Mouse (Mus musculus) liver, embryonic 13.5 days (tissue): ENCODE results near the gene Zfp3. TPM values are rescaled to one million over a fixed set of nuclear protein-coding genes. Genes with fewer than 3 reads are reported as not detected.

Source experiments
- ATAC-seq: fragments of 200-750 bp; cut with Nextera tagmentation; 2 replicates; pipeline ENCODE4 v1.8.0; 2017; ENCODE audit warnings: low read depth, mild to moderate bottlenecking, moderate number of reproducible peaks, moderate library complexity
- DNase-seq: peaks from one replicate; pipeline ENCODE4 v3.0.0; 2022
- H3K27ac ChIP-seq: fragments of 300-500 bp; sonication (generic); 2 replicates; pipeline ENCODE4 v1.5.1; 2015; ENCODE audit warnings: moderate library complexity, mild to moderate bottlenecking, inconsistent platforms
- H3K27me3 ChIP-seq: fragments of 300-500 bp; sonication (generic); 2 replicates; pipeline ENCODE4 v1.6.1; 2015; ENCODE audit warnings: mild to moderate bottlenecking, inconsistent platforms
- H3K36me3 ChIP-seq: fragments of 300-500 bp; sonication (generic); 2 replicates; pipeline ENCODE4 v1.6.1; 2015; ENCODE audit warnings: mild to moderate bottlenecking, inconsistent platforms
- H3K4me1 ChIP-seq: fragments of 300-500 bp; sonication (generic); replicated peaks from 2 replicates; pipeline ENCODE4 v1.6.1; 2015; ENCODE audit warnings: inconsistent platforms
- H3K4me2 ChIP-seq: fragments of 300-500 bp; sonication (generic); 2 replicates; pipeline ENCODE4 v1.6.1; 2015; ENCODE audit warnings: inconsistent platforms, mild to moderate bottlenecking, moderate library complexity
- H3K4me3 ChIP-seq: fragments of 300-500 bp; sonication (generic); replicated peaks from 2 replicates; pipeline ENCODE4 v1.5.1; 2015; ENCODE audit warnings: mild to moderate bottlenecking, inconsistent platforms
- H3K9ac ChIP-seq: fragments of 300-500 bp; sonication (generic); 2 replicates; pipeline ENCODE4 v1.6.1; 2015; ENCODE audit warnings: mild to moderate bottlenecking, inconsistent platforms
- H3K9me3 ChIP-seq: fragments of 300-500 bp; sonication (generic); replicated peaks from 2 replicates; pipeline ENCODE4 v1.6.1; 2016; ENCODE audit warnings: inconsistent platforms
- WGBS: fragments of 180-500 bp; shearing (Covaris S2); methylation state at CpG from one replicate; pipeline ENCODE4 v1.1.7; 2015; ENCODE audit not compliant: insufficient replicate concordance; 5-methylcytosine and 5-hydroxymethylcytosine counted together
- polyA plus RNA-seq: library from polyadenylated mRNA; unstranded; fragments of >200 nt; fragmentation: Nextera tagmentation; extraction: Ambion mirVana; gene quantifications from 2 replicates; pipeline ENCODE4 v1.2.1, GENCODE M21; 2015

Zfp3 gene
- polyA plus RNA-seq, 1 experiment from 2014 or later: 1.2 TPM

DNA sequence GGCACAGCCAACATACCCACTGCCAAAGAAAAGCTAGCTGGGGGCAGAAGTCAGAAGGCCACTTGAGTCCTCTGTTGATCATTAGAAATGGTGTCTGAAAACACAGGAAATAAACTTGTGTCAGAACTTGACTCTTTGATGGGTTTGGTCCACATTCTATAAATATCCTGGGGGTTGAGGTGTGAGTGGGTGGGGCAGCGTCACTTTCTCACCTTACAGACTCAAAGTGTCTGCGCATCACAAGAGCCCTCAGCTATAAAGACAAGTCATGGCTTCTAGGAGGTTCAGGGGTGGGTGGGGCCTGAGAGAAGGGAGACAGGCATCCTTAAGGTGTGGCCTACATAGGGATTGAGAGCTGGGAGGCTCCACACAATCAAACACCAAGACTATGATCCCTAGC, 26.4 kb downstream of the Zfp3 start:
- 77% methylated on average over 2 of the region's 2 CpGs for WGBS
- DNase-seq: no peak
- Histone ChIP-seq H3K4me2 (no peak overlapping the region), H3K9me3 (no peaks in the 10 kb centered on the region), H3K27ac (no peak overlapping the region), H3K4me3 (no peak overlapping the region), H3K27me3 (no peaks in the 10 kb centered on the region), H3K9ac (no peak overlapping the region), H3K4me1 (no peaks in the 10 kb centered on the region), H3K36me3 (no peaks in the 10 kb centered on the region)
- no peak for ATAC-seq

DNA sequence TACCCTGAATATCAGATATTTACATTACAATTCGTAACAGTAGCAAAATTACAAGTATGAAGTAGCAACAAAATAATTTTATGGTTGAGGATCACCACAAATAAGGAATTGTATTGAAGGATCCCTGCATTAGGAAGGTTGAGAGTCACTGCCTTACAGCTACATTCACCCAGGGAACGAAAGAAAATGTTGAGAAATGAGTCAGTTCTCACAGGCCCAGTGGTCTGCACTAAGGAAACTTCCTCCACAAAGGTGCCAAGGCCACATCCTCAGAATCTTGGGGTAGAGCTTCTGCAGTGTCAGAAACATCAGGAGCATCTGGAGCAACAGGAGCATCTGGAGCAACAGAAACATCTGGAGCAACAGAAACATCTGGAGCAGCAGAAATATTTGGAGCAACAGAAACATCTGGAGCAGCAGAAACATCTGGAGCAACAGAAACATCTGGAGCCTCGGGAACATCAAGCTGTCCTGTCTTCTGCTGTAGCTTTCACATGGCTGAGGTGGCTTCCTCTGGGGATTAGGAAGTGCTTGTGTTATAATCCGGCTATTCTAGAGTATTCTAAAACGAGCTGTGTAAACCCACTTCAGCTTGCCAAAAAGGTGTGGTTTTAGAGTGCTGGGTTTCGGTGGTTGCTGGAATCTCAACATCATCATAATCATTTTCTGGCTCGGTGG, 27.0 kb downstream of the Zfp3 start:
- Histone ChIP-seq H3K4me1 (no peaks in the 10 kb centered on the region), H3K9ac (no peak overlapping the region), H3K4me3 (no peak overlapping the region), H3K27me3 (no peaks in the 10 kb centered on the region), H3K36me3 (no peaks in the 10 kb centered on the region), H3K9me3 (no peaks in the 10 kb centered on the region), H3K27ac (no peak overlapping the region), H3K4me2 (no peak overlapping the region)
- WGBS: 42% methylated on average over 7 of the region's 7 CpGs
- DNase-seq (no peak), ATAC-seq (no peak)

DNA sequence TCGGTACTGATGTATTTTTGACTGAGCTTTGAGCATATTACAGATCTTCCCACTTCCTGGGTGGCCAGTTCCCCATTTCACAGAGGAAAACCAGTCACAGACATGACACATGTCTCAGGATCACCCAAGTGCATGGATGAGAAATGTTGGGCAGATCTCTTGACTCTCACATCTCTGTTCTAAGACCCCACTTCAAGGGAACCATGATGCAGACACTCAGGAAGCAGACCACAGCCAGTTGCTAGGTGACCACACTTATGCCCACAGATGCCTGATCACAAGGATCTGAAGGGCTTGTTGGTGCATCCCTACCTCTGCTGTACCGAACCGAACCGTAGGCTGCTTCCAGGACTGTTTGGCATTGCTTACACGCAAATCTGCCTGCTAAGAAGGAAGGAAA, 27.7 kb downstream of the Zfp3 start:
- H3K9me3 ChIP-seq: no peaks in the 10 kb centered on the region
- H3K9ac ChIP-seq: no peak overlapping the region
- DNase-seq (no peak), ATAC-seq (no peak)
- WGBS: 61% methylated on average over 5 of the region's 5 CpGs
- H3K27me3 ChIP-seq: no peaks in the 10 kb centered on the region
- H3K4me3 ChIP-seq: no peak overlapping the region
- H3K4me2 ChIP-seq: no peak overlapping the region
- no peak overlapping the region for H3K27ac ChIP-seq
- H3K36me3 ChIP-seq: no peaks in the 10 kb centered on the region
- no peaks in the 10 kb centered on the region for H3K4me1 ChIP-seq

DNA sequence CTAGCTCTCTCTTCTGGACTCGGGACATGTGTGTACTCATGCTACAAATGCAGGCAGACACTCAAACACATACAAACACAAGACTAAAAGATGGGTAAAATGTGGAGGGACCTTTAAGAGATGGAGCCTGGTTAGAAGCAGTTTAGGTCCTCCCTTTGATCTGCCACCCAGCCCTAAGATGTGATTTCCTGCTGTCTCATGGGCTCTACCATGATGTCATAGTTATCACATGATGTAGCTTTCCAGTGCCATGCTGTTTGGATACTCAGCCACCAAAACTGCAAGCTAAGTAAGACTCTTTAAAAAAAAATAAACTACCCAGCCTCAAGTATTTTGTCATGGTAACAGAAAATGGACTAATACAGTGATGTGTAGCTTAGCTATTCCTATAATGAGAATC, 28.4 kb downstream of the Zfp3 start:
- no peak overlapping the region for H3K9ac ChIP-seq
- H3K4me1 ChIP-seq: no peaks in the 10 kb centered on the region
- ATAC-seq (no peak), DNase-seq (no peak)
- no peak overlapping the region for H3K27ac ChIP-seq
- H3K36me3 ChIP-seq: no peaks in the 10 kb centered on the region
- H3K4me2 ChIP-seq: no peak overlapping the region
- no peaks in the 10 kb centered on the region for H3K9me3 ChIP-seq
- 74% methylated on average over 1 of the region's 1 CpGs for WGBS
- no peaks in the 10 kb centered on the region for H3K27me3 ChIP-seq
- no peak overlapping the region for H3K4me3 ChIP-seq

DNA sequence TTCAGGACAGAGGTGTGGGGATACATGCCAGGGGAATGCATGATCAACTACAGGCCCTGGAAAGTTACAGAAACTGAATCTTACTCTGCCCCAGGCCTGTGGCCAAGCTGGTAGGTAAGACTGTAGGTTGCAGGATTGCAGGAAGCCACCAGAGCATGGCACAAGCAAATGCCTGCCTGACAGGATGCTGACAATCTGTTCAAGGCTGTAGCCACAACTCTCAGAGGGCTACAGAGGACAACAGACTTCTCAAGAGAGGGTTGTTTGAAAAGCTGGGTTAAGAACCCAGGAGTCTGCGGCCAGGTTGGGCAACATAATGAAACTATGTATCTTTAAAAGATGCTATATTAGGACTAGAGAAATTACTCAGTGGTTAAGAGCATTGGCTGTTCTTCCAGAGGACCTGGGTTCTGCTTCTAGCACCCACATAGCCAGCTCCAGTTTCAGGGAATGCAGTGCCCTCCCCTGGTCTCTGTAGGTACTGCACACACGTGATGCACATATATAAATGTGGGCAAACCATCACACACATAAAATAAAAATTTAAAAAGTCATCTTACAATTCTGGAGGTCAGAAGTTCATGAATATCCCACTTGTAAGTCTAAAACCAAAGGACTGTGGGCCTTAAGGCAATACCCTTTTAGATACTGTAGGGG, 38.3 kb downstream of the Zfp3 start:
- Histone ChIP-seq H3K4me3 (no peak overlapping the region), H3K9me3 (no peaks in the 10 kb centered on the region), H3K27me3 (peaks cover 16% of the 10 kb centered on the region), H3K27ac (no peak overlapping the region), H3K4me2 (no peak overlapping the region), H3K4me1 (peaks cover 6% of the 10 kb centered on the region; the same call in 1 of the 2 replicates), H3K36me3 (no peaks in the 10 kb centered on the region), H3K9ac (no peak overlapping the region)
- ATAC-seq (no peak), DNase-seq (no peak)
- WGBS: 71% methylated on average over 2 of the region's 2 CpGs

DNA sequence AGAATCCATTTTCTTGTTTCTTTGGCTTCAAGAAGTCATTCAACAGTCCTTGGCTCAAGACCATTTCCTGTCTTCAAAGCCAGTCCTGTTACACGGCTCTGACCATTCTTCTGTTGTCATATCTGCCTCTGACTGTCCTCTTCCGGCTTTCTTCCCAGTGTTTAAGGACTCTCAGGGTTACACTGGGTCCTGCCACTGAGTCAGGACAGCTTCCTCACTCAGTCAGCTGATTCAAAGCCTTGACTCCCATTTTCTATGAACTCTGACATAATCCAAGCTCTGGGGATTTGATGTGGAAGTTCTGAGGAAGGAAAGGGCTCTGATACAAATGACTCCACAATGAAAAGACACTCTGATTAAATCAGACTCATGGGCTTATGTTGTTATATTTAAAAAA, 38.9 kb downstream of the Zfp3 start:
- H3K9me3 ChIP-seq: no peaks in the 10 kb centered on the region
- H3K9ac ChIP-seq: no peak overlapping the region
- WGBS: 37% methylated on average over 2 of the region's 2 CpGs
- peaks cover 6% of the 10 kb centered on the region; the same call in 1 of the 2 replicates for H3K4me1 ChIP-seq
- H3K4me2 ChIP-seq: no peak overlapping the region
- H3K4me3 ChIP-seq: no peak overlapping the region
- peaks cover 16% of the 10 kb centered on the region for H3K27me3 ChIP-seq
- DNase-seq (no peak), ATAC-seq (no peak)
- no peaks in the 10 kb centered on the region for H3K36me3 ChIP-seq
- no peak overlapping the region for H3K27ac ChIP-seq

DNA sequence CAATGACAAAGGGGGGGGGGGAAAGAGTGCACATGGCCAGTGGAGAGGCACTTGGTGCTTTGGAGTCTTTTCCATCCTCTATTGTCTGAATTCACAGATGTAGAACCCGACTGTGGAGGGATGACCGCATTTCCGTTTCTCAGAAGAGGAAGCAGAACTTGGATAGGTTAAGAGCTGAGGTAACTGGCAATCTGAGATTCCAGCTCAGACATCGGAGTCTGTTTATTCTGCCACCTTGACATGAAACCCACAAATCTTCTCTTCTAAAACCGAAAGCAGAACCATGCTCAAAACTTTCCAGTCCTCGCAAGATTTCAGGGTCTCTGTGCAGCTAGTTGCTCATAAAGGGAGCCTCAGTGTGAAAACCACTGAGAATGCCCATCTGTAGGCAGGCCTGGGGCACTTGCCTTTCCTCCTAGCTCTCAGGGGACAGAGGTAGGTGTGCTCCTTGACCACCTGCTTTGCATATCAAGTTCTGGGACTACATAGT, 39.7 kb downstream of the Zfp3 start:
- no peaks in the 10 kb centered on the region for H3K9me3 ChIP-seq
- no peaks in the 10 kb centered on the region for H3K36me3 ChIP-seq
- DNase-seq: no peak
- no peak overlapping the region for H3K4me2 ChIP-seq
- no peak overlapping the region for H3K4me3 ChIP-seq
- H3K27ac ChIP-seq: no peak overlapping the region
- H3K27me3 ChIP-seq: peaks cover 16% of the 10 kb centered on the region
- 18% methylated on average over 6 of the region's 6 CpGs for WGBS
- peaks cover 6% of the 10 kb centered on the region; the same call in 1 of the 2 replicates for H3K4me1 ChIP-seq
- no peak overlapping the region for H3K9ac ChIP-seq
- ATAC-seq: no peak

DNA sequence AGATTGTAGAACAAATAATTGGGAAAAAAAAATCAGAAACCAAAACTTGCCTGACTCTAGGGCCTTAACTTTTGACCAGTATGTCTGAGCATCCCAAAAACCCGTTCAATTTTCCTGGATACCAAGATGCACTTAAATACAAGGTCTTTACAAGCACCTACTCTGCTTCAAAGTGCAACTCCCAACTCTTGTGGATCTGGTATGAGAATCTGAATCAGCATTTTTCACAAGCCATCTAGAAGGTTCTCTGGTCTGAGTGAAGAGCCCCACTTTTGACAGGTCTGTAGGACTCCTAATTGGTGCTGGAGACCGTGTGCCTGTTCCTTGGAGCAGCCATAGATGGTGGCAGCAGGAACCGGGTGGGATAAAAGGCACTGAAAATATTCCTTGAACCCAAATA, 40.4 kb downstream of the Zfp3 start:
- Histone ChIP-seq H3K27ac (no peak overlapping the region), H3K4me2 (no peak overlapping the region), H3K27me3 (peaks cover 16% of the 10 kb centered on the region), H3K9me3 (no peaks in the 10 kb centered on the region), H3K4me3 (no peak overlapping the region), H3K9ac (no peak overlapping the region), H3K4me1 (peaks cover 6% of the 10 kb centered on the region; the same call in 1 of the 2 replicates), H3K36me3 (no peaks in the 10 kb centered on the region)
- no peak for DNase-seq
- no peak for ATAC-seq
- 55% methylated on average over 3 of the region's 3 CpGs for WGBS

DNA sequence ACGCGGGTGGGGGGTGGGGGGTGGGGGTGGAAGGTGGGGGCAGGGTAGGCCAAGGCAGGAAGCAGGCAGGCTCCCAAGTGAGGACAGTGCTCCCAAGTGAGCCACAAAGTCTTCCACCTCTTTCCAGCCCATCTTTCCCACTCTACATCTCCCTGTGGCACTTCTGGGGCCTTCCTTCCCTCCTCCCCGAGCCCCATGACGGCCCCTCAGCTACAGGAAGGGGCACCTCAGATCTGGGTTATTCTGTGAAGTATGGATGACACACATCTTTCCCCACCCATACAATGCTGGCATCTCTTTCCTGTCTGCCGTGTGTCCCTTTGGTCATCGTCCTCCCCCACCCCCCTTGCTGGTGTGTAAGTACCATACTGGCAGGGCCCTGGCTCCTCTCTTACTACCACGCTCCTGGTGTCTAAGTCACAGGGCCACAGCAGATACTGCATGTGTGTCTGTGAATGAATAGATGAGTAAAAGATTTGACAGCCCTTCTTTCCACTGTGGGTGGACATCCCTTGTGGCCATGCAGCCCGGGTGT, 41.7 kb downstream of the Zfp3 start:
- Histone ChIP-seq H3K4me2 (no peak overlapping the region), H3K9ac (no peak overlapping the region), H3K27me3 (peaks cover 16% of the 10 kb centered on the region), H3K9me3 (no peaks in the 10 kb centered on the region), H3K36me3 (no peaks in the 10 kb centered on the region), H3K4me3 (no peak overlapping the region), H3K4me1 (peaks cover 6% of the 10 kb centered on the region; the same call in 1 of the 2 replicates), H3K27ac (no peak overlapping the region)
- no peak for ATAC-seq
- DNase-seq: no peak
- 25% methylated on average over 8 of the region's 8 CpGs for WGBS

DNA sequence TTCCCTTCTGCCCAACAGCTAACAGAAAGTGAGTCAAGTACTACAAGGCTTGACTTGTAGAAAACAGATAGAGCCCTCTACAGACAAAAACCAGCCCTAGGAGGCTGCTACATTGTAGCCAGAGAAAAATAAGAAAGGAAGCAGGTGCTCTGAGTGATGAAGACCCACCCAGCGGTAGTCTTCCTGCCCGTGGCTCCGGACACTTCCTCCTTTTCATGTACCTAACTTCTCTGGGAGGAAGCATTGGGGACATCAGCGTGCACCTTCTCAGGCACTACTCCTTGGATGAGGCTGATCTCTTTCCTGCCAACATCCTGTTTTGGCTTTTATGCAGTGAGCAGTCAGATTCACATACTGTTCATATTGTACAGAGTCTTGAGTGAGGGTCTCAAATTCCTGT, 42.7 kb downstream of the Zfp3 start:
- H3K4me2 ChIP-seq: no peak overlapping the region
- DNase-seq: no peak
- WGBS: 26% methylated on average over 4 of the region's 4 CpGs
- H3K9ac ChIP-seq: no peak overlapping the region
- H3K9me3 ChIP-seq: no peaks in the 10 kb centered on the region
- H3K4me1 ChIP-seq: peaks cover 6% of the 10 kb centered on the region; the same call in 1 of the 2 replicates
- ATAC-seq: no peak
- H3K36me3 ChIP-seq: no peaks in the 10 kb centered on the region
- H3K4me3 ChIP-seq: no peak overlapping the region
- H3K27ac ChIP-seq: no peak overlapping the region
- H3K27me3 ChIP-seq: peaks cover 16% of the 10 kb centered on the region

DNA sequence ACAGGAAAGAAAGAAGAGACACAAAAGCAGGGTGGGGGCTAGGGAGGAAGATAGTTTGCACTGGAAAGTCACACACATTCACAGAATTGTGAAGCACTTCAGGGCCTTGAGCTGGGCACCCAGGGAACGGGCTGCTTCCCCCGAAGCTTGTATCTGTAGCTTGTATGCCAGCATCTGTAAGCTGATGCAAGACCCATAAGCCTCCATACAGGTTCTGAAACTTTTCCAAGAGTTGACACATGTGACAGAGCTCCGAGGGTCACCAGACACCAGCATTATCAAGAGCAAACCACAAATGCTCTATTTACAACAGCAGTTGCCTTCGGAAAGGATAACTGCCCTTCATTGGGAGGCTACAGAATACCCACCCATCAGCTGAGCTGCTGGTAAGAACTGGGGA, 43.6 kb downstream of the Zfp3 start:
- H3K9ac ChIP-seq: no peak overlapping the region

More for the DNA sequence above, 43.6 kb downstream of the Zfp3 start:
- ATAC-seq (no peak), DNase-seq (no peak)
- 52% methylated on average over 4 of the region's 4 CpGs for WGBS
- H3K4me2 ChIP-seq: no peak overlapping the region
- no peak overlapping the region for H3K4me3 ChIP-seq
- H3K27me3 ChIP-seq: peaks cover 16% of the 10 kb centered on the region
- H3K4me1 ChIP-seq: peaks cover 6% of the 10 kb centered on the region; the same call in 1 of the 2 replicates
- no peaks in the 10 kb centered on the region for H3K36me3 ChIP-seq
- H3K9me3 ChIP-seq: no peaks in the 10 kb centered on the region
- no peak overlapping the region for H3K27ac ChIP-seq
